Mouse (Mus musculus) lung, postnatal 25 days (tissue): ENCODE measurements around the gene Pilrb1.

Source experiments
- DNase-seq: peaks from one replicate; pipeline ENCODE4 v3.0.0; 2022; ENCODE audit warnings: low spot score

Pilrb1 gene

GRCm38 (mm10) chr5:137828694-137829093 lies 29.2 kb downstream of the Pilrb1 start:
- peak; percentile 42 for DNase-seq

- DNase-seq = no peak
These were observed 31.5 kb downstream of the Pilrb1 start for GRCm38 (mm10) chr5:137826421-137826820.

GRCm38 (mm10) chr5:137825971-137826370 lies 31.9 kb downstream of the Pilrb1 start:
- no peak for DNase-seq

GRCm38 (mm10) chr5:137825030-137825429 lies 32.9 kb downstream of the Pilrb1 start:
- peak; percentile 19 for DNase-seq

- DNase-seq = no peak
These were observed 34.4 kb downstream of the Pilrb1 start for GRCm38 (mm10) chr5:137823455-137824045.

GRCm38 (mm10) chr5:137822602-137823001 lies 35.3 kb downstream of the Pilrb1 start:
- DNase-seq = no peak

- no peak for DNase-seq
These were observed 35.8 kb downstream of the Pilrb1 start for GRCm38 (mm10) chr5:137822126-137822525.

- DNase-seq = no peak
These were observed 40.3 kb downstream of the Pilrb1 start for GRCm38 (mm10) chr5:137817466-137818222.

- DNase-seq = no peak
These were observed 49.6 kb downstream of the Pilrb1 start for GRCm38 (mm10) chr5:137808316-137808715.

GRCm38 (mm10) chr5:137806158-137806557 lies 51.7 kb downstream of the Pilrb1 start:
- no peak for DNase-seq
